Mouse (Mus musculus) limb, embryonic 15.5 days (tissue): ENCODE measurements around the gene Coq6. TPM values are rescaled to one million over a fixed set of nuclear protein-coding genes. Genes with fewer than 3 reads are reported as not detected.

Experiments
- ATAC-seq: fragments of 200-750 bp; cut with Nextera tagmentation; 2 replicates; pipeline ENCODE4 v1.8.0; 2017; ENCODE audit warnings: low read depth, moderate TSS enrichment; ENCODE audit not compliant: insufficient number of reproducible peaks, low FRiP score, low TSS enrichment
- H3K27ac ChIP-seq: fragments of 300-500 bp; sonication (generic); 2 replicates; pipeline ENCODE4 v1.5.1; 2015; ENCODE audit warnings: moderate library complexity, mild to moderate bottlenecking, inconsistent platforms
- H3K27me3 ChIP-seq: fragments of 300-500 bp; sonication (generic); 2 replicates; pipeline ENCODE4 v1.6.1; 2015; ENCODE audit warnings: inconsistent platforms
- H3K36me3 ChIP-seq: fragments of 300-500 bp; sonication (generic); 2 replicates; pipeline ENCODE4 v1.6.1; 2015; ENCODE audit warnings: inconsistent platforms
- H3K4me1 ChIP-seq: fragments of 300-500 bp; sonication (generic); 2 replicates; pipeline ENCODE4 v1.6.1; 2015; ENCODE audit warnings: inconsistent platforms
- H3K4me2 ChIP-seq: fragments of 300-500 bp; sonication (generic); 2 replicates; pipeline ENCODE4 v1.6.1; 2015; ENCODE audit warnings: mild to moderate bottlenecking, inconsistent platforms
- H3K4me3 ChIP-seq: fragments of 300-500 bp; sonication (generic); 2 replicates; pipeline ENCODE4 v1.5.1; 2015; ENCODE audit warnings: mild to moderate bottlenecking, inconsistent platforms
- H3K9ac ChIP-seq: fragments of 300-500 bp; sonication (generic); 2 replicates; pipeline ENCODE4 v1.6.1; 2015; ENCODE audit warnings: inconsistent platforms
- H3K9me3 ChIP-seq: fragments of 300-500 bp; sonication (generic); 2 replicates; pipeline ENCODE4 v1.6.1; 2016; ENCODE audit warnings: inconsistent platforms
- WGBS: fragments of 180-500 bp; shearing (Covaris S2); methylation state at CpG from one replicate; pipeline ENCODE4 v1.1.7; 2015; 5-methylcytosine and 5-hydroxymethylcytosine counted together
- polyA plus RNA-seq: library from polyadenylated mRNA; unstranded; fragments of >200 nt; fragmentation: Nextera tagmentation; extraction: Ambion mirVana; gene quantifications from 2 replicates; pipeline ENCODE4 v1.2.1, GENCODE M21; 2015

Gene Coq6
- polyA plus RNA-seq, 1 experiment from 2014 or later, result 41.5 TPM

DNA sequence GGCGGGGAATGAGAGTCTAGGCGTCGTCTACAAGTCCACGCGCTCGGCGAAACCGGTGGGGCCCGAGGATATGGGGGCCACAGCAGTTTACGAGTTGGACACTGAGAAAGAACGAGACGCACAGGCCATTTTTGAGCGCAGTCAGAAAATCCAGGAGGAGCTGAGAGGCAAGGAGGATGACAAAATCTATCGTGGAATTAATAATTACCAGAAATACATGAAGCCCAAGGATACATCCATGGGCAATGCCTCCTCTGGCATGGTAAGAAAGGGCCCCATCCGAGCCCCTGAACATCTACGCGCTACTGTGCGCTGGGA lies 56.1 kb downstream of the Coq6 start:
- H3K27me3 ChIP-seq, result no peaks in the 10 kb centered on the region
- H3K36me3 ChIP-seq, result 0 out of 2 replicates have a peak, but pooled peaks cover 6% of the 10 kb centered on the region
- peak overlapping the region; percentile 84 for H3K4me2 ChIP-seq
- ATAC-seq, result no peak
- WGBS, result 35% methylated on average over 18 of the region's 18 CpGs
- H3K4me3 ChIP-seq, result peak overlapping the region; percentile 57
- peaks cover 7% of the 10 kb centered on the region for H3K4me1 ChIP-seq
- H3K9me3 ChIP-seq, result no peaks in the 10 kb centered on the region
- H3K9ac ChIP-seq, result peak overlapping the region; percentile 55
- H3K27ac ChIP-seq, result peak overlapping the region; percentile 6; the same call in 1 of the 2 replicates

Other genes starting within 250 kb of the Coq6 start
- gene Dnal1, start 247.3 kb upstream of the Coq6 start, polyA plus RNA-seq, result 5.9 and 6.3 TPM in 2 replicates
- 0.78 and 0.93 TPM in 2 replicates for gene Pnma1, start 213.2 kb upstream of the Coq6 start, polyA plus RNA-seq
- 13.2 and 13.8 TPM in 2 replicates for gene Elmsan1, start 142.8 kb upstream of the Coq6 start, polyA plus RNA-seq
- gene Ptgr2, start 76.4 kb upstream of the Coq6 start, polyA plus RNA-seq, result 15.9 and 22.6 TPM in 2 replicates
- gene Zfp410, start 44.8 kb upstream of the Coq6 start, polyA plus RNA-seq, result 79.8 and 90.6 TPM in 2 replicates
- gene Fam161b, start 176 bp downstream of the Coq6 start, polyA plus RNA-seq, result 2.7 and 3.2 TPM in 2 replicates
- 16.2 and 16.4 TPM in 2 replicates for gene Entpd5, start 47.4 kb downstream of the Coq6 start, polyA plus RNA-seq
- gene Bbof1, start 47.4 kb downstream of the Coq6 start, polyA plus RNA-seq, result 1.0 and 1.8 TPM in 2 replicates
- gene Rnf113a2, start 55.5 kb downstream of the Coq6 start, polyA plus RNA-seq, result 24.7 TPM in 2 replicates
- gene Aldh6a1, start 89.3 kb downstream of the Coq6 start, polyA plus RNA-seq, result 35.8 and 37.8 TPM in 2 replicates
- 19.5 and 19.6 TPM in 2 replicates for gene Lin52, start 89.8 kb downstream of the Coq6 start, polyA plus RNA-seq
- 0.09 and 0.19 TPM in 2 replicates for gene Vsx2, start 208.1 kb downstream of the Coq6 start, polyA plus RNA-seq